Mouse (Mus musculus) cortical plate, adult 2 months (tissue): ENCODE measurements around the gene Ccdc3.

Source experiments
- CTCF ChIP-seq: fragments of 200-500 bp; IDR thresholded peaks from 2 replicates; pipeline ENCODE4 v1.5.1; 2011; ENCODE audit warnings: mild to moderate bottlenecking, control low read depth, low read length; ENCODE audit not compliant: insufficient read depth; ENCODE audit errors: extremely low read depth
- POLR2A ChIP-seq: fragments of 200-500 bp; IDR thresholded peaks from 2 replicates; pipeline ENCODE4 v1.6.1; 2011; ENCODE audit warnings: mild to moderate bottlenecking, low read length, control low read depth; ENCODE audit not compliant: insufficient read depth; ENCODE audit errors: extremely low read depth

- no peak for TF ChIP-seq CTCF
- no peak for TF ChIP-seq POLR2A
These were observed 2.4 kb downstream of the Ccdc3 start for GRCm38 (mm10) chr2:5139961-5140360.
